Mouse (Mus musculus): ENCODE measurements around the gene Tdrd1. TPM values are rescaled to one million over a fixed set of nuclear protein-coding genes. Genes with fewer than 3 reads are reported as not detected.

The Tdrd1 gene
- polyA plus RNA-seq, 1 experiment from 2014 or later, result 1.2 TPM

GRCm38 (mm10) chr19:56908472-56909270 lies 82.7 kb downstream of the Tdrd1 start:
- Histone ChIP-seq H3K4me1 (ENCODE audit: control insufficient read depth, insufficient read depth, low read length) (0 out of 2 replicates have a peak, but pooled peaks cover 4% of the 10 kb centered on the region), H3K9me3 (replicated peaks; ENCODE audit: control insufficient read depth, low read length) (no peaks in the 10 kb centered on the region), H3K9ac (ENCODE audit: low read depth, low read length) (no peak overlapping the region), H3K27me3 (ENCODE audit: control insufficient read depth, insufficient read depth, low read length) (no peaks in the 10 kb centered on the region), H3K27ac (ENCODE audit: low read depth, low read length) (no peak overlapping the region), H3K36me3 (ENCODE audit: control insufficient read depth, insufficient read depth, low read length) (no peaks in the 10 kb centered on the region), H3K4me2 (no peak overlapping the region), H3K4me3 (ENCODE audit: low read depth, low read length) (no peak overlapping the region)
- ATAC-seq (replicated peaks; ENCODE audit: insufficient number of reproducible peaks, low FRiP score, low TSS enrichment), result no peak
- WGBS (ENCODE audit: insufficient replicate concordance), result 69% methylated on average over 17 of the region's 17 CpGs

DNA sequence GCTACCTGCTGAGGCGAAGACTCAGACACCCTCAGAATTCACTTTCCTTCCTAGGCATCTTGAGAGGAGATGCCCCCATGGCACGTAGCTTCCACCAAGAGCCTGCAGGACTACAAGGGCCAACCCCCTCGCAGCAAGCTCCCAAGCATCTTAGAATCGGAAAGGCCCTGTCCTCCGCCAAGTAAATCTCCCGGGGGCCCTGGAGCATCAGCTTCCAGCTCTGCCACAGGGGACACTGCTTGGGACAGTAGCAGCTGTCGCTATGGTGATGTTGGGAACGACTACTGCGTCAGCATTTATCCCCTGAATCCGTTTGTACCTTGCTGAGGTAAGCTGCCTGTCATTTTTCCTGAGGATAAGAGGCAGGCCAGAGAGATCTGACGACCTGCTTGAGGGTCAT lies 84.6 kb downstream of the Tdrd1 start:
- Histone ChIP-seq H3K27me3 (ENCODE audit: control insufficient read depth, insufficient read depth, low read length) (no peaks in the 10 kb centered on the region), H3K4me3 (ENCODE audit: low read depth, low read length) (no peak overlapping the region), H3K36me3 (ENCODE audit: control insufficient read depth, insufficient read depth, low read length) (no peaks in the 10 kb centered on the region), H3K27ac (ENCODE audit: low read depth, low read length) (no peak overlapping the region), H3K9me3 (replicated peaks; ENCODE audit: control insufficient read depth, low read length) (no peaks in the 10 kb centered on the region), H3K9ac (ENCODE audit: low read depth, low read length) (no peak overlapping the region), H3K4me1 (ENCODE audit: control insufficient read depth, insufficient read depth, low read length) (0 out of 2 replicates have a peak, but pooled peaks cover 4% of the 10 kb centered on the region), H3K4me2 (no peak overlapping the region)
- 52% methylated on average over 11 of the region's 11 CpGs for whole genome bisulfite sequencing (ENCODE audit: insufficient replicate concordance)
- ATAC-seq (replicated peaks; ENCODE audit: insufficient number of reproducible peaks, low FRiP score, low TSS enrichment), result no peak

GRCm38 (mm10) chr19:56913761-56914160 lies 87.8 kb downstream of the Tdrd1 start:
- H3K4me1 ChIP-seq (ENCODE audit: control insufficient read depth, insufficient read depth, low read length), result no peaks in the 10 kb centered on the region
- H3K27me3 ChIP-seq (ENCODE audit: control insufficient read depth, insufficient read depth, low read length), result no peaks in the 10 kb centered on the region
- no peaks in the 10 kb centered on the region for H3K9me3 ChIP-seq (replicated peaks; ENCODE audit: control insufficient read depth, low read length)
- 75% methylated on average over 4 of the region's 4 CpGs for WGBS (ENCODE audit: insufficient replicate concordance)
- no peak overlapping the region for H3K27ac ChIP-seq (ENCODE audit: low read depth, low read length)
- H3K9ac ChIP-seq (ENCODE audit: low read depth, low read length), result no peak overlapping the region
- no peak overlapping the region for H3K4me2 ChIP-seq
- no peak for ATAC-seq (replicated peaks; ENCODE audit: insufficient number of reproducible peaks, low FRiP score, low TSS enrichment)
- H3K36me3 ChIP-seq (ENCODE audit: control insufficient read depth, insufficient read depth, low read length), result no peaks in the 10 kb centered on the region
- no peak overlapping the region for H3K4me3 ChIP-seq (ENCODE audit: low read depth, low read length)

- H3K4me1 ChIP-seq (ENCODE audit: control insufficient read depth, insufficient read depth, low read length), result no peaks in the 10 kb centered on the region
- H3K36me3 ChIP-seq (ENCODE audit: control insufficient read depth, insufficient read depth, low read length), result no peaks in the 10 kb centered on the region
- no peak overlapping the region for H3K9ac ChIP-seq (ENCODE audit: low read depth, low read length)
- H3K27me3 ChIP-seq (ENCODE audit: control insufficient read depth, insufficient read depth, low read length), result no peaks in the 10 kb centered on the region
- WGBS (ENCODE audit: insufficient replicate concordance), result 82% methylated on average over 3 of the region's 3 CpGs
- H3K27ac ChIP-seq (ENCODE audit: low read depth, low read length), result no peak overlapping the region
- no peak for ATAC-seq (replicated peaks; ENCODE audit: insufficient number of reproducible peaks, low FRiP score, low TSS enrichment)
- no peak overlapping the region for H3K4me2 ChIP-seq
- no peak overlapping the region for H3K4me3 ChIP-seq (ENCODE audit: low read depth, low read length)
- no peaks in the 10 kb centered on the region for H3K9me3 ChIP-seq (replicated peaks; ENCODE audit: control insufficient read depth, low read length)
Observed at GRCm38 (mm10) chr19:56914658-56915057, 88.6 kb downstream of the Tdrd1 start.

DNA sequence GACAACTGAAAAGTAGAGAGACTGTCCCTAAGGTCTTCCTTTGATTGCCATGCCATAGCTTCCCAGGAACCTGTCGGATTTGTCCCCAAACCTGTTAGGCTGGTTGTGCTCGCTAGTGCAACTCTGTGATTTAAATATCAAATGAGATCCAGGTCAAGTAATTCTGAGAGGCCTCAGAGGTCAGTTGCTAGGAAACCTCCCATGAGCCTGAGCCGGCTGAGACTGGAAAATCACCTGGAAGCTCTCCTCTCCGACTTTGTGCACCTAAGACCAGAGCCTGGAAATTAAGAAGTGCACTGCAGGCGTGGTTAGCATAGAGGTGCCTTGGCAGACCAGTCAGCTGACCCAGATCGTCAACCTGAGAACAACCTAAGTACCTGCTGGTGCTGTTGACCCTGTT lies 89.1 kb downstream of the Tdrd1 start:
- H3K27me3 ChIP-seq (ENCODE audit: control insufficient read depth, insufficient read depth, low read length), result no peaks in the 10 kb centered on the region
- no peaks in the 10 kb centered on the region for H3K9me3 ChIP-seq (replicated peaks; ENCODE audit: control insufficient read depth, low read length)
- 60% methylated on average over 6 of the region's 6 CpGs for WGBS (ENCODE audit: insufficient replicate concordance)
- ATAC-seq (replicated peaks; ENCODE audit: insufficient number of reproducible peaks, low FRiP score, low TSS enrichment), result no peak
- no peak overlapping the region for H3K4me3 ChIP-seq (ENCODE audit: low read depth, low read length)
- no peak overlapping the region for H3K27ac ChIP-seq (ENCODE audit: low read depth, low read length)
- H3K4me1 ChIP-seq (ENCODE audit: control insufficient read depth, insufficient read depth, low read length), result no peaks in the 10 kb centered on the region
- H3K36me3 ChIP-seq (ENCODE audit: control insufficient read depth, insufficient read depth, low read length), result no peaks in the 10 kb centered on the region
- H3K4me2 ChIP-seq, result no peak overlapping the region
- no peak overlapping the region for H3K9ac ChIP-seq (ENCODE audit: low read depth, low read length)

Other genes starting within 250 kb of the Tdrd1 start
- gene Adrb1, start 104.0 kb upstream of the Tdrd1 start, polyA plus RNA-seq (2014; fragmentation: Nextera tagmentation; extraction: Ambion mirVana), result 1.5 and 1.8 TPM in 2 replicates
- 15.5 and 16.5 TPM in 2 replicates for gene Ccdc186, start 4.0 kb upstream of the Tdrd1 start, polyA plus RNA-seq (2014; fragmentation: Nextera tagmentation; extraction: Ambion mirVana)
- gene Vwa2, start 48.0 kb downstream of the Tdrd1 start, polyA plus RNA-seq (2014; fragmentation: Nextera tagmentation; extraction: Ambion mirVana), result 0.11 and 0.14 TPM in 2 replicates
- gene Afap1l2, start 182.0 kb downstream of the Tdrd1 start, polyA plus RNA-seq (2014; fragmentation: Nextera tagmentation; extraction: Ambion mirVana), result 1.3 and 1.5 TPM in 2 replicates